Mouse (Mus musculus) hindbrain, embryonic 11.5 days (tissue): ENCODE measurements at regions not wholly inside any gene's neighbourhood (a gene's known extent, or its start where the extent isn't known, plus 50 kb on each side); places are given as distances from the start of the nearest gene placed in this dataset.
"Not testable (repeated sequence)": the region's sequence is repeated elsewhere in the genome, so short reads cannot be mapped to it uniquely, and the experiment has no call there.

Experiments
- ATAC-seq: fragments of 200-750 bp; cut with Nextera tagmentation; 2 replicates; pipeline ENCODE4 v1.8.0; 2017; ENCODE audit warnings: mild to moderate bottlenecking, moderate TSS enrichment, moderate library complexity; ENCODE audit not compliant: low FRiP score
- DNase-seq: peaks from one replicate; pipeline ENCODE4 v3.0.0-alpha.2; 2015; ENCODE audit warnings: low spot score
- H3K27ac ChIP-seq: fragments of 300-500 bp; sonication (generic); 2 replicates; pipeline ENCODE4 v1.5.1; 2014; ENCODE audit warnings: mild to moderate bottlenecking, low read depth, low read length
- H3K27me3 ChIP-seq: fragments of 300-500 bp; sonication (generic); 2 replicates; pipeline ENCODE4 v1.6.1; 2014; ENCODE audit warnings: mild to moderate bottlenecking, low read length, moderate library complexity, mixed read lengths; ENCODE audit not compliant: control insufficient read depth, insufficient read depth
- H3K36me3 ChIP-seq: fragments of 300-500 bp; sonication (generic); 2 replicates; pipeline ENCODE4 v1.6.1; 2014; ENCODE audit warnings: mild to moderate bottlenecking, low read length, moderate library complexity, mixed read lengths; ENCODE audit not compliant: control insufficient read depth, insufficient read depth
- H3K4me1 ChIP-seq: fragments of 300-500 bp; sonication (generic); replicated peaks from 2 replicates; pipeline ENCODE4 v1.6.1; 2014; ENCODE audit warnings: low read length, mixed read lengths; ENCODE audit not compliant: control insufficient read depth, insufficient read depth
- H3K4me2 ChIP-seq: fragments of 300-500 bp; sonication (generic); replicated peaks from 2 replicates; pipeline ENCODE4 v1.6.1; 2014; ENCODE audit warnings: mild to moderate bottlenecking, low read depth, low read length
- H3K4me3 ChIP-seq: fragments of 300-500 bp; sonication (generic); 2 replicates; pipeline ENCODE4 v1.5.1; 2014; ENCODE audit warnings: low read depth, low read length
- H3K9ac ChIP-seq: fragments of 300-500 bp; sonication (generic); 2 replicates; pipeline ENCODE4 v1.6.1; 2014; ENCODE audit warnings: low read depth, low read length
- H3K9me3 ChIP-seq: fragments of 300-500 bp; sonication (generic); 2 replicates; pipeline ENCODE4 v1.6.1; 2016; ENCODE audit warnings: low read length; ENCODE audit not compliant: control insufficient read depth
- WGBS: fragments of 180-500 bp; shearing (Covaris S2); extraction: QIAGEN DNeasy Blood & Tissue Kit; methylation state at CpG from one replicate; pipeline ENCODE4 v1.1.7; 2014; 5-methylcytosine and 5-hydroxymethylcytosine counted together

- no peak for DNase-seq
- ATAC-seq = no peak
- WGBS = 45% methylated on average over 4 of the region's 4 CpGs
- Histone ChIP-seq H3K9ac (no peak overlapping the region), H3K9me3 (no peaks in the 10 kb centered on the region), H3K4me2 (no peak overlapping the region), H3K36me3 (no peaks in the 10 kb centered on the region), H3K4me1 (no peaks in the 10 kb centered on the region), H3K27me3 (no peaks in the 10 kb centered on the region; the same call in 1 of the 2 replicates), H3K27ac (no peak overlapping the region), H3K4me3 (no peak overlapping the region)
These were observed 151.2 kb upstream of the Pkdcc start for GRCm38 (mm10) chr17:83063848-83064247.

GRCm38 (mm10) chr17:83064376-83064775 is 150.7 kb upstream of the Pkdcc start:
- H3K4me3 ChIP-seq, H3K27me3 ChIP-seq, H3K36me3 ChIP-seq, H3K4me1 ChIP-seq, ATAC-seq, H3K9me3 ChIP-seq, H3K9ac ChIP-seq, H3K27ac ChIP-seq, DNase-seq, H3K4me2 ChIP-seq: not testable (repeated sequence)
- 20% methylated on average over 10 of the region's 12 CpGs for WGBS

- Histone ChIP-seq H3K4me1 (no peaks in the 10 kb centered on the region), H3K9me3 (no peaks in the 10 kb centered on the region), H3K27me3 (no peaks in the 10 kb centered on the region; the same call in 1 of the 2 replicates), H3K27ac (no peak overlapping the region), H3K36me3 (no peaks in the 10 kb centered on the region), H3K4me3 (no peak overlapping the region), H3K4me2 (no peak overlapping the region), H3K9ac (no peak overlapping the region)
- WGBS = 84% methylated on average over 4 of the region's 4 CpGs
- ATAC-seq = no peak
- DNase-seq = no peak
These were observed 145.8 kb upstream of the Pkdcc start for GRCm38 (mm10) chr17:83069246-83069645.

GRCm38 (mm10) chr17:83071746-83072145 is 143.3 kb upstream of the Pkdcc start:
- Histone ChIP-seq H3K27ac (no peak overlapping the region), H3K4me3 (no peak overlapping the region), H3K4me1 (no peaks in the 10 kb centered on the region), H3K27me3 (peaks cover under 1% of the 10 kb centered on the region; the same call in 1 of the 2 replicates), H3K36me3 (no peaks in the 10 kb centered on the region), H3K9ac (no peak overlapping the region), H3K9me3 (no peaks in the 10 kb centered on the region), H3K4me2 (no peak overlapping the region)
- DNase-seq (no peak), ATAC-seq (no peak)
- 88% methylated on average over 6 of the region's 6 CpGs for WGBS

GRCm38 (mm10) chr17:83072175-83072574 is 142.9 kb upstream of the Pkdcc start:
- H3K27me3 ChIP-seq = peaks cover 5% of the 10 kb centered on the region; the same call in 1 of the 2 replicates
- ATAC-seq (no peak), DNase-seq (no peak)
- no peak overlapping the region for H3K4me3 ChIP-seq
- no peak overlapping the region for H3K9ac ChIP-seq
- H3K36me3 ChIP-seq = no peaks in the 10 kb centered on the region
- no peaks in the 10 kb centered on the region for H3K4me1 ChIP-seq
- H3K27ac ChIP-seq = no peak overlapping the region
- no peak overlapping the region for H3K4me2 ChIP-seq
- 79% methylated on average over 4 of the region's 4 CpGs for WGBS
- no peaks in the 10 kb centered on the region for H3K9me3 ChIP-seq

GRCm38 (mm10) chr17:83074893-83075292 is 140.2 kb upstream of the Pkdcc start:
- no peak for ATAC-seq
- peaks cover 12% of the 10 kb centered on the region; the same call in 1 of the 2 replicates for H3K27me3 ChIP-seq

GRCm38 (mm10) chr17:83077737-83078600 is 137.1 kb upstream of the Pkdcc start:
- no peak for ATAC-seq
- H3K27me3 ChIP-seq = peaks cover 12% of the 10 kb centered on the region; the same call in 1 of the 2 replicates
- no peaks in the 10 kb centered on the region for H3K9me3 ChIP-seq
- 30% methylated on average over 17 of the region's 17 CpGs for WGBS
- no peaks in the 10 kb centered on the region for H3K36me3 ChIP-seq
- no peak overlapping the region for H3K4me2 ChIP-seq
- no peaks in the 10 kb centered on the region; the same call in 1 of the 2 replicates for H3K4me1 ChIP-seq
- DNase-seq = peak; percentile 44
- no peak overlapping the region for H3K27ac ChIP-seq
- H3K4me3 ChIP-seq = no peak overlapping the region
- H3K9ac ChIP-seq = no peak overlapping the region

More at GRCm38 (mm10) chr17:83074893-83075292, 140.2 kb upstream of the Pkdcc start:
- no peak for DNase-seq
- Histone ChIP-seq H3K9me3 (no peaks in the 10 kb centered on the region), H3K36me3 (no peaks in the 10 kb centered on the region), H3K4me3 (no peak overlapping the region), H3K27ac (no peak overlapping the region), H3K4me1 (no peaks in the 10 kb centered on the region; the same call in 1 of the 2 replicates), H3K4me2 (no peak overlapping the region), H3K9ac (no peak overlapping the region)
- WGBS = 78% methylated on average over 5 of the region's 5 CpGs

GRCm38 (mm10) chr17:83078601-83079360 is 136.3 kb upstream of the Pkdcc start:
- H3K4me3 ChIP-seq = no peak overlapping the region
- no peaks in the 10 kb centered on the region; the same call in 1 of the 2 replicates for H3K4me1 ChIP-seq
- H3K27ac ChIP-seq = no peak overlapping the region
- peak; percentile 57 for DNase-seq
- 8% methylated on average over 19 of the region's 19 CpGs for WGBS
- peak; percentile 43; the same call in 1 of the 2 replicates for ATAC-seq
- H3K9me3 ChIP-seq = no peaks in the 10 kb centered on the region
- peaks cover 12% of the 10 kb centered on the region; the same call in 1 of the 2 replicates for H3K27me3 ChIP-seq
- H3K4me2 ChIP-seq = no peak overlapping the region
- no peaks in the 10 kb centered on the region for H3K36me3 ChIP-seq
- H3K9ac ChIP-seq = no peak overlapping the region
